Mouse (Mus musculus): ENCODE results near the gene Adcy7. TPM values are rescaled to one million over a fixed set of nuclear protein-coding genes. Genes with fewer than 3 reads are reported as not detected.
A peak's percentile ranks its signal among the peaks of the same experiment; 100 is the strongest.

Adcy7 gene
- polyA plus RNA-seq, 1 experiment from 2014 or later: 2.5 TPM

DNA sequence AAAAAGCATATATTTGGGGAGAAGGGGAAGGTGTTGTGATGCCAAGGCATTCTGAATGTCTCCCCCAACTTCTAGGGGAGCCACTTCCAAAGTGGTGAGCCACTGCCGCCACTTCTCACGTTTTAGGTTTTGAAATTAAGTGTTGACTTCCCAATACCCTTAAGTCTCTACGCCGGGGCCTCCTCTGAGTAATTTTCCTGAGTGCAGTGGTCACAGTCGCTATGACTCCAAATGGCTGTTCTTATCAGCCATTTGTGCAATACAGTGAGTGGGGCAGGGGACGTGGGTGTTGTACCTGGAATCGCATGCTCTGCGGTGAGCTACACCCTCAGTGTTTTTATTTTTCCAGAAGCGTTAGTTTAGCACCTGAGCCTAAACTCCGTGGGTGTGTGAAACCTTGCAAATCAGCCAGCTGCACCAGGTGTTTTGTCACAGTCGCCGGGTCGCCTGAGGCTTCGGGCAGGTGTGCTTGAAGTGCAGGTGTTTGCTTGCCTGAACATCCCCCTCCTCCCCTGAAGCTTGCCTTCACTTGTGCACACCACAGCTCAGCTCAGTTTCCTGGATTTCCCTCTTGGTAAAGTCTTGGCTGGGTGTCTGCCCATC, 5.3 kb upstream of the Adcy7 start:
- no peak for DNase-seq (ENCODE audit: low spot score)
- Histone ChIP-seq H3K4me3 (ENCODE audit: low read depth, low read length) (no peak overlapping the region), H3K36me3 (ENCODE audit: control insufficient read depth, insufficient read depth, low read length) (no peaks in the 10 kb centered on the region), H3K4me2 (replicated peaks; ENCODE audit: low read depth, low read length) (no peak overlapping the region), H3K9me3 (ENCODE audit: control insufficient read depth, low read length) (no peaks in the 10 kb centered on the region), H3K27me3 (ENCODE audit: control insufficient read depth, insufficient read depth, low read length) (no peaks in the 10 kb centered on the region), H3K4me1 (replicated peaks; ENCODE audit: control insufficient read depth, insufficient read depth, low read length) (no peaks in the 10 kb centered on the region), H3K9ac (ENCODE audit: low read depth, low read length) (no peak overlapping the region), H3K27ac (ENCODE audit: low read depth, low read length) (no peak overlapping the region)
- ATAC-seq (ENCODE audit: low FRiP score): no peak
- 90% methylated on average over 14 of the region's 14 CpGs for WGBS

DNA sequence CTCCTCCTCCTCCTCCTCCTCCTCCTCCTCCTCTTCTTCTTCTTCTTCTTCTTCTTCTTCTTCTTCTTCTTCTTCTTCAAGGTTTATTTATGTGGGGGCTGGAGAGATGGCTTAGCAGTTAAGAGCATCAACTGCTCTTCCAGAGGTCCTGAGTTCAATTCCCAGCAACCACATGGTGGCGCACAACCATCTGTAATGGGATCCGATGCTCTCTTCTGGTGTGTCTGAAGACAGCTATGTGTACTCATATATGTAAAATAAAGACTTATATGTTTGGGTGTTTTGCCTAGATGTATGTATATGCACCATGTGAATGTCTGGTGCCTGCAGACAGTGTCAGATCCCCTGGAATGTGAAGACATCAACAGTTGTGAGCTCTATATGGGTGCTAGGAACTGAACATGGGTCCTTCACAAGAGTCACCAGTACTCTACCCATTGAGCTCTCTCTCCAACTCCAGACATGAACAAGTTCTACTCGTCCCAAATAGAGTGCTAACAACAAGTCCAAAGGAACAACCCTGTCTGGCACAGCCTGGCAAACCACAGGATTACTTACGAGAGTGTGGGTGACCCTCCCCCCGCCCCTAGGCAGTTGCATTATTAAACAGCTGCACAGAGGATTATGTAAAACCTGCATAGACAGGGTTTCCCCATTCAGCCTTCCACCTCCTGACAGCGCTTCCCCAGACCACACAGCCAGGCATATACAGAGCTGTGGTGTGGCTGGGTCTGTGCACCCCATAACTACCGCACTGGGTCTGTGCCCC, 2.9 kb upstream of the Adcy7 start:
- H3K4me1 ChIP-seq (replicated peaks; ENCODE audit: control insufficient read depth, insufficient read depth, low read length): peaks cover 4% of the 10 kb centered on the region; the same call in 1 of the 2 replicates
- no peak overlapping the region for H3K9ac ChIP-seq (ENCODE audit: low read depth, low read length)
- H3K27ac ChIP-seq (ENCODE audit: low read depth, low read length): no peak overlapping the region
- ATAC-seq (ENCODE audit: low FRiP score) (no peak), DNase-seq (ENCODE audit: low spot score) (no peak)
- H3K9me3 ChIP-seq (ENCODE audit: control insufficient read depth, low read length): no peaks in the 10 kb centered on the region
- peaks cover 12% of the 10 kb centered on the region; the same call in 1 of the 2 replicates for H3K27me3 ChIP-seq (ENCODE audit: control insufficient read depth, insufficient read depth, low read length)
- no peak overlapping the region for H3K4me2 ChIP-seq (replicated peaks; ENCODE audit: low read depth, low read length)
- WGBS: 67% methylated on average over 7 of the region's 7 CpGs
- no peak overlapping the region for H3K4me3 ChIP-seq (ENCODE audit: low read depth, low read length)
- no peaks in the 10 kb centered on the region for H3K36me3 ChIP-seq (ENCODE audit: control insufficient read depth, insufficient read depth, low read length)

DNA sequence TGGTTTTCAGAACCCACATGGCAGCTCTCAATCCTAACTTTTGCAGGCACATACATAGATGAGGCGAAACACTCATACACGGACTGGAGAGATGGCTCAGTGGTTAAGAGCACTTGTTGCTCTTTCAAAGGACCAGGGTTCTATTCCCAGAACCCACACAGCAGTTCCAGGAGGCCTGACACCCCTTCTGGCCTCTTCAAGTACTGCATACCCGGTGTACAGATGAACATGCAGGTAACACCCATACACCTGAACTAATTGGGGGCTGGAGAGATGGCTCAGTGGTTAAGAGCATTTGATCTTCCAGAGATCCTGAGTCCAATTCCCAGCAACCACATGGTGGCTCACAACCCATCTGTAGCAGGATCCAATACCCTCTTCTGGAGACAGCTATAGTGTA, 2.1 kb upstream of the Adcy7 start:
- no peak overlapping the region for H3K4me2 ChIP-seq (replicated peaks; ENCODE audit: low read depth, low read length)
- H3K4me3 ChIP-seq (ENCODE audit: low read depth, low read length): no peak overlapping the region
- H3K27ac ChIP-seq (ENCODE audit: low read depth, low read length): no peak overlapping the region
- H3K36me3 ChIP-seq (ENCODE audit: control insufficient read depth, insufficient read depth, low read length): no peaks in the 10 kb centered on the region
- H3K4me1 ChIP-seq (replicated peaks; ENCODE audit: control insufficient read depth, insufficient read depth, low read length): peaks cover 4% of the 10 kb centered on the region; the same call in 1 of the 2 replicates
- peaks cover 12% of the 10 kb centered on the region; the same call in 1 of the 2 replicates for H3K27me3 ChIP-seq (ENCODE audit: control insufficient read depth, insufficient read depth, low read length)
- H3K9me3 ChIP-seq (ENCODE audit: control insufficient read depth, low read length): no peaks in the 10 kb centered on the region
- no peak overlapping the region for H3K9ac ChIP-seq (ENCODE audit: low read depth, low read length)
- ATAC-seq (ENCODE audit: low FRiP score) (no peak), DNase-seq (ENCODE audit: low spot score) (no peak)
- 73% methylated on average over 3 of the region's 3 CpGs for WGBS

DNA sequence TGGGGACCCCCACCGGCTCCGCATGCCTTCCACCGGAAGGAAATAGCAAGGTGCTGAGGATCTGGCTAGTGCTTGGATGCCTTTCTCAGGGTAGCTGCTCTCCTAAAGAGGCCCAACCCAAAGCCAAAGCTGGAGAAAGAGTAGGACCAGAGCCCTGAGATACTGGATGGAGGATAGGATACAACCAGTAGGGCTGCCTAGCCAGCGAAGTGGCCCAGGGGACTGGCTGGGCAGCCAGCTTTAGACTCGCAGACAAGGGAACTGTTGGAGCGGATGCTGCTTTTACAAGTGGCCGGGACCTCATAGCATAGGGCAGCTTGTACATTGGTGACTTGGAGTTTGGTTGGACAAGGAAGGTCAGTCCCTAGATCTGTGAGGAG, 838 bp downstream of the Adcy7 start:
- Histone ChIP-seq H3K4me1 (replicated peaks; ENCODE audit: control insufficient read depth, insufficient read depth, low read length) (peaks cover 4% of the 10 kb centered on the region; the same call in 1 of the 2 replicates), H3K4me3 (ENCODE audit: low read depth, low read length) (no peak overlapping the region), H3K36me3 (ENCODE audit: control insufficient read depth, insufficient read depth, low read length) (no peaks in the 10 kb centered on the region), H3K9ac (ENCODE audit: low read depth, low read length) (peak overlapping the region; percentile 61; the same call in 1 of the 2 replicates), H3K27me3 (ENCODE audit: control insufficient read depth, insufficient read depth, low read length) (peaks cover 12% of the 10 kb centered on the region; the same call in 1 of the 2 replicates), H3K27ac (ENCODE audit: low read depth, low read length) (no peak overlapping the region), H3K4me2 (replicated peaks; ENCODE audit: low read depth, low read length) (peak overlapping the region; percentile 87; the same call in 1 of the 2 replicates), H3K9me3 (ENCODE audit: control insufficient read depth, low read length) (no peaks in the 10 kb centered on the region)
- DNase-seq (ENCODE audit: low spot score): no peak
- ATAC-seq (ENCODE audit: low FRiP score): no peak
- 66% methylated on average over 7 of the region's 7 CpGs for WGBS

DNA sequence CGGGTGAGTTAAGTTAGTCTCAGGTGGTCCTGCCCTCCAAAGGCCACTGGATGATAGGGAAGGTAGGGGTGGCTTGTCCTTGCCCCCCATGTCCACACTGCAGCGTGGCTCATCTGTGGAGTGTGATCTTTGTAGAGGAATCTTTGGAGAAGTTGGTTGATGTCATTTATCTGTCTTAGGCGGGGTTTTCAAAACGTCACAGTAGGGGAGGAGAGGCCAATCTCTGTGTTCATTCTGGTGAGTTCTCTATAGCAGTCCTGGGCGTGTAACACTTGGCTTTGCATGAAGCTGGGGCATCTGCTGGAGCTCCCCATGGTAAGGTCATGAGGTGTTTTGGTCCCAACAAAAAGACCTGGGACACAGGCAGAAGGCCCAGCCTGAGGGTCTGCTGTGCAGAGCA, 1.9 kb downstream of the Adcy7 start:
- no peak for ATAC-seq (ENCODE audit: low FRiP score)
- Histone ChIP-seq H3K4me2 (replicated peaks; ENCODE audit: low read depth, low read length) (no peak overlapping the region), H3K4me1 (replicated peaks; ENCODE audit: control insufficient read depth, insufficient read depth, low read length) (peaks cover 4% of the 10 kb centered on the region; the same call in 1 of the 2 replicates), H3K27ac (ENCODE audit: low read depth, low read length) (no peak overlapping the region), H3K9me3 (ENCODE audit: control insufficient read depth, low read length) (no peaks in the 10 kb centered on the region), H3K27me3 (ENCODE audit: control insufficient read depth, insufficient read depth, low read length) (peaks cover 12% of the 10 kb centered on the region; the same call in 1 of the 2 replicates), H3K9ac (ENCODE audit: low read depth, low read length) (no peak overlapping the region), H3K36me3 (ENCODE audit: control insufficient read depth, insufficient read depth, low read length) (no peaks in the 10 kb centered on the region), H3K4me3 (ENCODE audit: low read depth, low read length) (no peak overlapping the region)
- WGBS: 80% methylated on average over 5 of the region's 5 CpGs
- no peak for DNase-seq (ENCODE audit: low spot score)

DNA sequence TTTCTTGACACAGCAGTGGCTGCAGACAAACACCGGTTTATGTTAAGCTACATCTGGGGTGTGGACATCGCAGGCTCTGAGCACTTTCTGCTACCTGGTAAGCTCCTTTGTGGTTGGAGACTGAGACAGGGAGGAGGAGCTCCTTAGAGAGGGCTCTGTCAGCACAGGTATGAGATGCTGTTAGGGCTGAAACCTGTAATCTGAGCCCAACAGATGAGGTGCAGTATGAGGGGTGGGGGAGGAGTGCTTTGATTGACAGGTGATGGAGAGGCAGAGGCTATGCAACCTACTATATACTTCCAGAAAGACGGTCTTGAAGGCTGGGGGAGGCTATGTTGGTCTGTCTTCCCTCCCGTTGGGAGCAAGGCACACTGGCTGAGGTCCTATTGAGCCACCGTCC, 7.0 kb downstream of the Adcy7 start:
- Histone ChIP-seq H3K4me1 (replicated peaks; ENCODE audit: control insufficient read depth, insufficient read depth, low read length) (no peaks in the 10 kb centered on the region), H3K27me3 (ENCODE audit: control insufficient read depth, insufficient read depth, low read length) (no peaks in the 10 kb centered on the region), H3K9me3 (ENCODE audit: control insufficient read depth, low read length) (no peaks in the 10 kb centered on the region), H3K27ac (ENCODE audit: low read depth, low read length) (no peak overlapping the region), H3K9ac (ENCODE audit: low read depth, low read length) (no peak overlapping the region), H3K4me3 (ENCODE audit: low read depth, low read length) (no peak overlapping the region), H3K36me3 (ENCODE audit: control insufficient read depth, insufficient read depth, low read length) (no peaks in the 10 kb centered on the region), H3K4me2 (replicated peaks; ENCODE audit: low read depth, low read length) (no peak overlapping the region)
- no peak for ATAC-seq (ENCODE audit: low FRiP score)
- 59% methylated on average over 5 of the region's 5 CpGs for WGBS
- DNase-seq (ENCODE audit: low spot score): no peak

DNA sequence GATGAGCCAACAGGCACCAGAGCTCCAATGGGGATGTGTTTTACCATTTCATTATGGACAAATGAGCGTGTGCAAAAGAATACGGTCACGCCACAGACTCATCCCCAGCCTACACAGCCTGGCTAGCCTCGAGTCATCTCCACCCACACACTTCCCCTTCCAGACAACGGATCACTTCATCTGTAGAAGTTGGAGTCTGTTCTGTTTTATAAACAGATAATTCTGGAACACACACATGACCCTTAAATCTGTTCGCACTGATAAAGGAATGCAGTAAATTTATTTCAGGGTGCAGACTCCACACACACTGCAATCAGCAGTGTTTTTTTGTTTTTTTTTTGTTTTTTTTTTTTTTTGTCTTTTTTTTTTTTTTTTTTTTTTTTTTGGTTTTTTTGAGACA, 7.5 kb downstream of the Adcy7 start:
- DNase-seq (ENCODE audit: low spot score) (no peak), ATAC-seq (ENCODE audit: low FRiP score) (no peak)
- Histone ChIP-seq H3K4me3 (ENCODE audit: low read depth, low read length) (no peak overlapping the region), H3K4me2 (replicated peaks; ENCODE audit: low read depth, low read length) (no peak overlapping the region), H3K36me3 (ENCODE audit: control insufficient read depth, insufficient read depth, low read length) (no peaks in the 10 kb centered on the region), H3K27me3 (ENCODE audit: control insufficient read depth, insufficient read depth, low read length) (no peaks in the 10 kb centered on the region), H3K4me1 (replicated peaks; ENCODE audit: control insufficient read depth, insufficient read depth, low read length) (no peaks in the 10 kb centered on the region), H3K27ac (ENCODE audit: low read depth, low read length) (no peak overlapping the region), H3K9me3 (ENCODE audit: control insufficient read depth, low read length) (no peaks in the 10 kb centered on the region), H3K9ac (ENCODE audit: low read depth, low read length) (no peak overlapping the region)
- 88% methylated on average over 6 of the region's 6 CpGs for WGBS

DNA sequence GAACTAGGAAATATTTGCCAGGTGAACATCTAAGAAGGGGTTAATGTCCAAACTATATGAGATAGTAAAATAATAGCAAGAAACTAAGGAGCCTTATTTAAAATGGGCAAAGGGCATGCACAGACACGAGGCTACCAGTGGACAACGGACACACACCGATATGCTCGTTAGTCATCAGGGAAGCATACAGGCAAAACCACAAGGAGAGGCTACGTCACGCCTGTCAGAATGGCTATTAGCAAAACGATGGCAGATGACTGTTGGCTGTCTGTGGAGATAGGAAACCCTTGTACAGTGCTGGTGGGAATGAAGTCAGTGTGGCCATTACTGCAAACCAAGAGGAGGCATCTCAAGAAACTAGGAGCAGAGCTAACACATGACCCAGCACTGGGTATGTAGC, 8.7 kb downstream of the Adcy7 start:
- Histone ChIP-seq H3K9me3 (ENCODE audit: control insufficient read depth, low read length) (no peaks in the 10 kb centered on the region), H3K4me1 (replicated peaks; ENCODE audit: control insufficient read depth, insufficient read depth, low read length) (no peaks in the 10 kb centered on the region), H3K27me3 (ENCODE audit: control insufficient read depth, insufficient read depth, low read length) (no peaks in the 10 kb centered on the region), H3K27ac (ENCODE audit: low read depth, low read length) (no peak overlapping the region), H3K9ac (ENCODE audit: low read depth, low read length) (no peak overlapping the region), H3K4me2 (replicated peaks; ENCODE audit: low read depth, low read length) (no peak overlapping the region), H3K4me3 (ENCODE audit: low read depth, low read length) (no peak overlapping the region), H3K36me3 (ENCODE audit: control insufficient read depth, insufficient read depth, low read length) (no peaks in the 10 kb centered on the region)
- ATAC-seq (ENCODE audit: low FRiP score) (no peak), DNase-seq (ENCODE audit: low spot score) (no peak)
- WGBS: 79% methylated on average over 7 of the region's 7 CpGs

DNA sequence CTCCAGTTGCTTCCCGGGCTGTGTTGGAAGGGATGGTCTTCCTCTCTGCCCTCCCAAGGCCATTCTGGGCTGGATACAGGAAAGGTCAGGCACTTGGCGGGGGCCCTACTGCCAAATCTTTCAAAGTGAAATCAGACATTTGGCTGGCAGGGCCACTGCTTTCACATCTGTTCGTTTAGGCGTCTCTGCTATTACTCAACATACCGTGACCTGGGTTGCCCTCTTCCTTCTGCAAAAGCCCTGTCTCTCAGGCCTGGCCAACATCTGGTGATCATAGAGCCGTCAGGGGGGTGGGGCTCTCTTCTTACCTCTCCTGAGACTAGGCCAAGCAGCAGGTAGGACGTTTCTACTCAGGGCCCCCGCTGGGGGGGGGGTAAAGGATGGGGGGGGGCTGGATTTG, 10.5 kb downstream of the Adcy7 start:
- Histone ChIP-seq H3K27me3 (ENCODE audit: control insufficient read depth, insufficient read depth, low read length) (no peaks in the 10 kb centered on the region), H3K4me1 (replicated peaks; ENCODE audit: control insufficient read depth, insufficient read depth, low read length) (no peaks in the 10 kb centered on the region), H3K27ac (ENCODE audit: low read depth, low read length) (no peak overlapping the region), H3K4me2 (replicated peaks; ENCODE audit: low read depth, low read length) (no peak overlapping the region), H3K36me3 (ENCODE audit: control insufficient read depth, insufficient read depth, low read length) (no peaks in the 10 kb centered on the region), H3K4me3 (ENCODE audit: low read depth, low read length) (no peak overlapping the region), H3K9ac (ENCODE audit: low read depth, low read length) (no peak overlapping the region), H3K9me3 (ENCODE audit: control insufficient read depth, low read length) (no peaks in the 10 kb centered on the region)
- DNase-seq (ENCODE audit: low spot score) (no peak), ATAC-seq (ENCODE audit: low FRiP score) (no peak)
- WGBS: 47% methylated on average over 8 of the region's 8 CpGs

Measured in hindbrain, embryonic 11.5 days (tissue).